Mouse (Mus musculus) limb, embryonic 14.5 days (tissue): ENCODE measurements around the gene Elf4. TPM values are rescaled to one million over a fixed set of nuclear protein-coding genes. Genes with fewer than 3 reads are reported as not detected.

Source experiments
- ATAC-seq: fragments of 200-750 bp; cut with Nextera tagmentation; 2 replicates; pipeline ENCODE4 v1.8.0; 2017; ENCODE audit warnings: low read depth, moderate number of reproducible peaks, moderate TSS enrichment; ENCODE audit not compliant: low FRiP score
- DNase-seq: peaks from one replicate; pipeline ENCODE4 v3.0.0-alpha.2; 2015; ENCODE audit warnings: low spot score
- H3K27ac ChIP-seq: fragments of 300-500 bp; sonication (generic); replicated peaks from 2 replicates; pipeline ENCODE4 v1.5.1; 2014; ENCODE audit warnings: low read depth, mild to moderate bottlenecking, low read length, moderate library complexity, mixed read lengths
- H3K27me3 ChIP-seq: fragments of 300-500 bp; sonication (generic); 2 replicates; pipeline ENCODE4 v1.6.1; 2014; ENCODE audit warnings: low read length, mixed read lengths; ENCODE audit not compliant: control insufficient read depth, insufficient read depth
- H3K36me3 ChIP-seq: fragments of 300-500 bp; sonication (generic); 2 replicates; pipeline ENCODE4 v1.6.1; 2014; ENCODE audit warnings: mild to moderate bottlenecking, low read length, moderate library complexity, mixed read lengths; ENCODE audit not compliant: control insufficient read depth, insufficient read depth
- H3K4me1 ChIP-seq: fragments of 300-500 bp; sonication (generic); 2 replicates; pipeline ENCODE4 v1.6.1; 2014; ENCODE audit warnings: antibody characterized with exemption, low read length, mixed read lengths; ENCODE audit not compliant: control insufficient read depth, insufficient read depth
- H3K4me2 ChIP-seq: fragments of 300-500 bp; sonication (generic); replicated peaks from 2 replicates; pipeline ENCODE4 v1.6.1; 2014; ENCODE audit warnings: low read depth, mild to moderate bottlenecking, low read length, moderate library complexity; ENCODE audit not compliant: severe bottlenecking
- H3K4me3 ChIP-seq: fragments of 300-500 bp; sonication (generic); replicated peaks from 2 replicates; pipeline ENCODE4 v1.5.1; 2014; ENCODE audit warnings: low read length
- H3K9ac ChIP-seq: fragments of 300-500 bp; sonication (generic); 2 replicates; pipeline ENCODE4 v1.6.1; 2014; ENCODE audit warnings: mild to moderate bottlenecking, low read depth, low read length, moderate library complexity; ENCODE audit not compliant: severe bottlenecking
- H3K9me3 ChIP-seq: fragments of 300-500 bp; sonication (generic); 2 replicates; pipeline ENCODE4 v1.6.1; 2016; ENCODE audit warnings: low read length; ENCODE audit not compliant: control insufficient read depth
- POLR2A ChIP-seq: fragments of 200-500 bp; IDR thresholded peaks from 2 replicates; pipeline ENCODE4 v1.8.0; 2012; ENCODE audit warnings: inconsistent platforms, mild to moderate bottlenecking, moderate library complexity, borderline replicate concordance; ENCODE audit not compliant: insufficient read depth, insufficient read length; ENCODE audit errors: extremely low read depth
- WGBS: fragments of 180-500 bp; shearing (Covaris S2); extraction: QIAGEN DNeasy Blood & Tissue Kit; methylation state at CpG from one replicate; pipeline ENCODE4 v1.1.7; 2014; 5-methylcytosine and 5-hydroxymethylcytosine counted together
- polyA plus RNA-seq, 2 experiments: library from polyadenylated mRNA; depleted of rRNA in 1 of 2; stranded (reverse) in 1 of 2; unstranded in 1 of 2; fragments of >200 nt; fragmentation: Nextera tagmentation in 1 of 2; extraction: Ambion mirVana in 1 of 2; gene quantifications; 2 replicates each; pipeline versions ENCODE4 v1.2.1 to v1.2.3; 2012 to 2014

Elf4 gene
- polyA plus RNA-seq, 2 experiments, result 11.1 to 24.3 TPM

DNA sequence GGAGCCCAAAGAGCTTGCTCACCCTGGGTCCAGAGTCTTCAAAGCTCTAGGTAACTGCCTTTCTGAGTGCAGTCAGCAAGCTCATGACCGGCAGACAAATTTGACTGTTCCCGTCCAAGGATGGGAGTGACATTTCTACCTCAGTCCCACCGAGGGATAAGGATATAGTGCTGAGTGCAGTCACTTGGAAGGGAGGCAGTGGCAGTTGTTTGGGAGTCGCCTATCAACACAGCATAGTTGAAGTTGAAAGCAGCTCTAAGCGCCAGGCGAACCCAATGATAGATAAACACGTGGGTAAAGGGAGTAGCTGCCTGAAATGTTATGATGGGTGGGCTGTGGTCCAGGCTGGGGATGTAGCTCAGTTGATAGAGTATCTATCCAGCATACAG lies 52.5 kb downstream of the Elf4 start:
- Histone ChIP-seq H3K36me3 (0 out of 2 replicates have a peak, but pooled peaks cover 5% of the 10 kb centered on the region), H3K4me2 (no peak overlapping the region), H3K27me3 (no peaks in the 10 kb centered on the region), H3K4me1 (no peaks in the 10 kb centered on the region), H3K27ac (no peak overlapping the region), H3K4me3 (peak overlapping the region; percentile 41; the same call in 1 of the 2 replicates), H3K9me3 (no peaks in the 10 kb centered on the region), H3K9ac (no peak overlapping the region)
- ATAC-seq, result no peak; the same call in 1 of the 2 replicates
- DNase-seq, result no peak
- 20% methylated on average over 7 of the region's 7 CpGs for WGBS
- no peak for TF ChIP-seq POLR2A

DNA sequence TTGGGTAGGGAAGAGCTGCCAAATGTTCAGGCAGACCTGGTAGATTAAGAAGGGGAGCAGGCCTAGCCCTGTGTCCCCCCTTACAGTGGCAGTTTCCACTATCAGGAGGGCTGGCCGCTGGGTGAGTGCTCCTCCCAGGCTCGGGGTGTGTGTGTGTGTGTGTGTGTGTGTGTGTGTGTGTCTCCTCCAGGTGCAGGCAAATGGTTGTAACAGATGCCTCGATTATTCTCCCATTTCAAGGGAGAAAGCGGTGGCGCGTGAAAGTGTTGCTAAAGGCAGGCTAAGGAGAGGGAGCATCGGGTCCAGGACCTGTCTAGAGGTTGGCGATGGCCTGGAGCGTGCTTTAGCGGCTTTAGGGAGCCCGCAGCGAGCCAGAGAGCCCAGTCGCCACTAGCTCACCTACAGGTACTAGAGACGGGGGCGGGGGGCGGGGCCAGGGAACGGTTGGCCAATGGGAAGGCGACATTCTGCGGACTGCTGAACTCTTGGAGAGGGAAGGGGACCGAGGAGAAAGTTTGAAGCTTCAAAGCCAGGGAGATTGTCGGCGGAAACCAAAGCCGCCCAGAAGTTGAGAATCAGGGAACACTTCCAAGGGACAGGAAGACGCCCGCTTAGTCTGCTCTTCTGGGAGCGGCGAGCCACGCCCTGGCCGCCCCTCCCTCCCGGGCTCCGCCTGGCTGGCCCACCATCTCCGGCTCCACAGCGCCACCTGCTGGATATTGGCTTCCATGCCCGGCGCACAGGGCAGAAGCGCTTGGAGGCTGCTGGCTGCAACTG lies 53.1 kb downstream of the Elf4 start:
- no peaks in the 10 kb centered on the region for H3K9me3 ChIP-seq
- no peaks in the 10 kb centered on the region for H3K27me3 ChIP-seq
- 20% methylated on average over 27 of the region's 36 CpGs for WGBS
- peak overlapping the region; percentile 41 for H3K4me3 ChIP-seq
- ATAC-seq, result peak; percentile 90
- peak; percentile 63 for DNase-seq
- no peak overlapping the region for H3K27ac ChIP-seq
- peak overlapping the region; percentile 16; the same call in 1 of the 2 replicates for H3K9ac ChIP-seq
- H3K36me3 ChIP-seq, result 0 out of 2 replicates have a peak, but pooled peaks cover 3% of the 10 kb centered on the region
- peak overlapping the region; percentile 49 for H3K4me2 ChIP-seq
- H3K4me1 ChIP-seq, result no peaks in the 10 kb centered on the region
- no peak for TF ChIP-seq POLR2A

DNA sequence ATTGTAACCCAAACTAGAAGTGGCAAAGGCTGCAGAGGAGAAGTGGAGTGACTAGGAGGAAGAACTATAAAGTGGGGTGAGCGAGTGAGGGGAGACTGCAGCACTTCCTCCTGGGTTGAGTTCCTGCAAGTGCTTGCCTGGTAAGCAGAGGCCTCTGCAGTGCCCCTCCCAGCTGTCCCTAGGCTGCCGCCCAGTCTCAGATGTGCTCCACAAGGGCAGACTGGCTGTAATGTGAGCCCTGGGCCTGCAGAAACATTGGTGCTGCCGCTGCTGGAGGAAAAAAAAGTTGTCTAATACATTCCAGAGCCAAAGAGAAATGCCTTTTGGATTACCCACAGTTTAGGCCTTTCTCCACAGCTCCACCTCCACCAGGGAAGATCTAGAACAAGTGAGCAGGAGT lies 57.8 kb downstream of the Elf4 start:
- no peak overlapping the region for H3K9ac ChIP-seq
- H3K27me3 ChIP-seq, result no peaks in the 10 kb centered on the region
- H3K4me2 ChIP-seq, result no peak overlapping the region
- H3K27ac ChIP-seq, result 0 out of 2 replicates have a peak overlapping the region, but pooled peaks have one; percentile 28
- H3K36me3 ChIP-seq, result peaks cover 36% of the 10 kb centered on the region
- 23% methylated on average over 3 of the region's 3 CpGs for WGBS
- H3K9me3 ChIP-seq, result no peaks in the 10 kb centered on the region
- no peaks in the 10 kb centered on the region for H3K4me1 ChIP-seq
- H3K4me3 ChIP-seq, result no peak overlapping the region
- no peak for DNase-seq
- no peak for TF ChIP-seq POLR2A
- ATAC-seq, result peak; percentile 50; the same call in 1 of the 2 replicates

DNA sequence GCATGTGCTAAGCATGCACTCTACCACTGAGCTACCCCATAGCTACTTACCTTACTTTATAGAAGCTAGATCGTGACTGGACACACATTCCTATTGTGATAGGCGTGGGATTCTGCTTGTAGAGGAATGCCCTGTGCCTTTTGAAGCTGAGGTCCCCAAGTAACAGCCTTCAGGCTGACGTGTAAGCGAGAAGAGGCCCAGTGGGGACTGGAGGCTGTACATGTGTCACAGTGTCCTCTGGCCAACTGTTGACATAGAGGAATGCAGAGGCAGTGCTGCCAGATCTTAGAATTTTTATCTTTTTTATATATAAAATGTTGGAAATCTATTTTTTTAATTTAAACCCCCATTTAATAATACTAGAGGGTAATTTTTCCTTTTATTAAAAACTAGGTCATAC lies 62.9 kb downstream of the Elf4 start:
- Histone ChIP-seq H3K4me3 (no peak overlapping the region), H3K9me3 (no peaks in the 10 kb centered on the region), H3K4me2 (no peak overlapping the region), H3K27ac (no peak overlapping the region), H3K27me3 (no peaks in the 10 kb centered on the region), H3K36me3 (peaks cover 49% of the 10 kb centered on the region), H3K9ac (no peak overlapping the region), H3K4me1 (no peaks in the 10 kb centered on the region)
- DNase-seq, result no peak
- no peak for TF ChIP-seq POLR2A
- WGBS, result 78% methylated on average over 4 of the region's 4 CpGs
- no peak; the same call in 1 of the 2 replicates for ATAC-seq

DNA sequence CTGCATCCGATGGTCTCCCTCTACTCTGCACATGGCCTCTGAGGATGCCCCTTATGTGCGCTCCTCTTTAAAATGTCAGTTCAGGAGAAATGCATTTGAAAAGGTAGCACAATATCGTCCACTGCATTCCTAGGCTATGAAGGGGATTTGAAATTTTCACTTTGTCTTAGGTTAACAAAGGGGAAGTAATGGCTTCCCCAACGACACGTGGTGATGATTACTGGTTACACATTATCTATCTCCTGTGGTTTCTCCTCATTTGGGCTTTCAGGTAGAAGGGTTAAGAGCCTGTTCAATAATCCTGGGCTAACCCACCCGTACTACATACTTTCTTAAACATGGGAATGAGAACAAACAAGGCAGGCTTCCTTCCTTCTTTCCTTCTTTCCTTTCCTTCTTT lies 73.6 kb downstream of the Elf4 start:
- Histone ChIP-seq H3K4me1 (no peaks in the 10 kb centered on the region), H3K9me3 (no peaks in the 10 kb centered on the region), H3K27ac (no peak overlapping the region), H3K36me3 (peaks cover 55% of the 10 kb centered on the region), H3K4me3 (no peak overlapping the region), H3K27me3 (no peaks in the 10 kb centered on the region), H3K9ac (no peak overlapping the region), H3K4me2 (no peak overlapping the region)
- 93% methylated on average over 6 of the region's 6 CpGs for WGBS
- ATAC-seq, result no peak
- no peak for TF ChIP-seq POLR2A
- DNase-seq, result no peak
